Mouse (Mus musculus): ENCODE results near the gene Chdh. TPM values are rescaled to one million over a fixed set of nuclear protein-coding genes. Genes with fewer than 3 reads are reported as not detected.
A peak's percentile ranks its signal among the peaks of the same experiment; 100 is the strongest.

Gene Chdh
- polyA plus RNA-seq, 1 experiment = 2.5 TPM

GRCm38 (mm10) chr14:29978254-29979204 is 30.3 kb upstream of the Chdh start, which contains the start of gene Actr8:
Gene Actr8, plus strand, starts transcription at chr14:29978337.
- peak; percentile 44 to 90 for DNase-seq (ENCODE audit: low read depth in 1 of 2, low spot score in 2 of 2)
- Histone ChIP-seq H3K4me3 (ENCODE audit: extremely low read depth, insufficient read depth, insufficient read length) (peak within 1 kb of the TSS; percentile 82), H3K27me3 (ENCODE audit: control insufficient read depth, insufficient read depth, low read length) (no peaks in the 10 kb centered on the region), H3K4me1 (ENCODE audit: control insufficient read depth, insufficient read depth, insufficient read length) (peaks cover 3% of the 10 kb centered on the region; the same call in 1 of the 2 replicates), H3K36me3 (ENCODE audit: control insufficient read depth, insufficient read depth, low read length) (peaks cover 12% of the 10 kb centered on the region; the same call in 1 of the 2 replicates), H3K27ac (ENCODE audit: insufficient read depth, low read length) (peak within 1 kb of the TSS; percentile 80)
- under 1% methylated on average over 44 of the region's 44 CpGs for WGBS
- TF ChIP-seq POLR2A (IDR thresholded peaks at IDR 0.05; ENCODE audit: low read depth, low read length) = no peak; the same call in none of the 2 replicates
- TF ChIP-seq CTCF (IDR thresholded peaks at IDR 0.05; ENCODE audit: extremely low read depth, insufficient read depth, insufficient read length, insufficient replicate concordance) = no peak

GRCm38 (mm10) chr14:29980447-29981205 is 28.2 kb upstream of the Chdh start:
- H3K4me1 ChIP-seq (ENCODE audit: control insufficient read depth, insufficient read depth, insufficient read length) = peaks cover 3% of the 10 kb centered on the region; the same call in 1 of the 2 replicates
- no peaks in the 10 kb centered on the region for H3K27me3 ChIP-seq (ENCODE audit: control insufficient read depth, insufficient read depth, low read length)
- peaks cover 18% of the 10 kb centered on the region for H3K36me3 ChIP-seq (ENCODE audit: control insufficient read depth, insufficient read depth, low read length)
- no peak for TF ChIP-seq POLR2A (IDR thresholded peaks at IDR 0.05; ENCODE audit: low read depth, low read length)
- peak; percentile 11; the same call in 1 of the 2 replicates for TF ChIP-seq CTCF (IDR thresholded peaks at IDR 0.05; ENCODE audit: extremely low read depth, insufficient read depth, insufficient read length, insufficient replicate concordance)
- H3K27ac ChIP-seq (ENCODE audit: insufficient read depth, low read length) = no peak overlapping the region
- DNase-seq (ENCODE audit: low read depth in 1 of 2, low spot score in 2 of 2) = no peak
- WGBS = 92% methylated on average over 10 of the region's 10 CpGs
- no peak overlapping the region for H3K4me3 ChIP-seq (ENCODE audit: extremely low read depth, insufficient read depth, insufficient read length)

- TF ChIP-seq POLR2A (IDR thresholded peaks at IDR 0.05; ENCODE audit: low read depth, low read length) (no peak), CTCF (IDR thresholded peaks at IDR 0.05; ENCODE audit: extremely low read depth, insufficient read depth, insufficient read length, insufficient replicate concordance) (no peak)
- 95% methylated on average over 4 of the region's 4 CpGs for WGBS
- Histone ChIP-seq H3K27ac (ENCODE audit: insufficient read depth, low read length) (no peak overlapping the region), H3K4me1 (ENCODE audit: control insufficient read depth, insufficient read depth, insufficient read length) (no peaks in the 10 kb centered on the region), H3K36me3 (ENCODE audit: control insufficient read depth, insufficient read depth, low read length) (peaks cover 61% of the 10 kb centered on the region), H3K4me3 (ENCODE audit: extremely low read depth, insufficient read depth, insufficient read length) (no peak overlapping the region), H3K27me3 (ENCODE audit: control insufficient read depth, insufficient read depth, low read length) (no peaks in the 10 kb centered on the region)
- no peak for DNase-seq (ENCODE audit: low read depth in 1 of 2, low spot score in 2 of 2)
These were observed 22.7 kb upstream of the Chdh start for GRCm38 (mm10) chr14:29986096-29986495.

GRCm38 (mm10) chr14:29987276-29987675 is 21.5 kb upstream of the Chdh start:
- Histone ChIP-seq H3K36me3 (ENCODE audit: control insufficient read depth, insufficient read depth, low read length) (peaks cover 66% of the 10 kb centered on the region), H3K4me3 (ENCODE audit: extremely low read depth, insufficient read depth, insufficient read length) (no peak overlapping the region), H3K27ac (ENCODE audit: insufficient read depth, low read length) (no peak overlapping the region), H3K4me1 (ENCODE audit: control insufficient read depth, insufficient read depth, insufficient read length) (no peaks in the 10 kb centered on the region), H3K27me3 (ENCODE audit: control insufficient read depth, insufficient read depth, low read length) (no peaks in the 10 kb centered on the region)
- DNase-seq (ENCODE audit: low read depth in 1 of 2, low spot score in 2 of 2) = no peak
- WGBS = 92% methylated on average over 6 of the region's 6 CpGs
- TF ChIP-seq CTCF (IDR thresholded peaks at IDR 0.05; ENCODE audit: extremely low read depth, insufficient read depth, insufficient read length, insufficient replicate concordance) (no peak), POLR2A (IDR thresholded peaks at IDR 0.05; ENCODE audit: low read depth, low read length) (no peak)

- Histone ChIP-seq H3K27me3 (ENCODE audit: control insufficient read depth, insufficient read depth, low read length) (no peaks in the 10 kb centered on the region), H3K27ac (ENCODE audit: insufficient read depth, low read length) (no peak overlapping the region), H3K4me3 (ENCODE audit: extremely low read depth, insufficient read depth, insufficient read length) (no peak overlapping the region), H3K36me3 (ENCODE audit: control insufficient read depth, insufficient read depth, low read length) (peaks cover 67% of the 10 kb centered on the region), H3K4me1 (ENCODE audit: control insufficient read depth, insufficient read depth, insufficient read length) (no peaks in the 10 kb centered on the region)
- TF ChIP-seq POLR2A (IDR thresholded peaks at IDR 0.05; ENCODE audit: low read depth, low read length) (no peak), CTCF (IDR thresholded peaks at IDR 0.05; ENCODE audit: extremely low read depth, insufficient read depth, insufficient read length, insufficient replicate concordance) (no peak)
- WGBS = 92% methylated on average over 9 of the region's 9 CpGs
- DNase-seq (ENCODE audit: low read depth in 1 of 2, low spot score in 2 of 2) = no peak
These were observed 21.1 kb upstream of the Chdh start for GRCm38 (mm10) chr14:29987739-29988138.

- Histone ChIP-seq H3K4me3 (ENCODE audit: extremely low read depth, insufficient read depth, insufficient read length) (no peak overlapping the region), H3K27ac (ENCODE audit: insufficient read depth, low read length) (no peak overlapping the region), H3K4me1 (ENCODE audit: control insufficient read depth, insufficient read depth, insufficient read length) (no peaks in the 10 kb centered on the region), H3K27me3 (ENCODE audit: control insufficient read depth, insufficient read depth, low read length) (no peaks in the 10 kb centered on the region), H3K36me3 (ENCODE audit: control insufficient read depth, insufficient read depth, low read length) (peaks cover 68% of the 10 kb centered on the region)
- no peak for DNase-seq (ENCODE audit: low read depth in 1 of 2, low spot score in 2 of 2)
- TF ChIP-seq CTCF (IDR thresholded peaks at IDR 0.05; ENCODE audit: extremely low read depth, insufficient read depth, insufficient read length, insufficient replicate concordance) = no peak
- TF ChIP-seq POLR2A (IDR thresholded peaks at IDR 0.05; ENCODE audit: low read depth, low read length) = no peak
- WGBS = 97% methylated on average over 4 of the region's 4 CpGs
These were observed 20.5 kb upstream of the Chdh start for GRCm38 (mm10) chr14:29988337-29988736.
